Mouse (Mus musculus): Measurements from ENCODE around the gene Hoxa5. TPM values are rescaled to one million over a fixed set of nuclear protein-coding genes. Genes with fewer than 3 reads are reported as not detected.

The Hoxa5 gene
- total and polyA plus RNA-seq, 3 experiments: 0.83 to 4.1 (median 1.5) TPM

DNA sequence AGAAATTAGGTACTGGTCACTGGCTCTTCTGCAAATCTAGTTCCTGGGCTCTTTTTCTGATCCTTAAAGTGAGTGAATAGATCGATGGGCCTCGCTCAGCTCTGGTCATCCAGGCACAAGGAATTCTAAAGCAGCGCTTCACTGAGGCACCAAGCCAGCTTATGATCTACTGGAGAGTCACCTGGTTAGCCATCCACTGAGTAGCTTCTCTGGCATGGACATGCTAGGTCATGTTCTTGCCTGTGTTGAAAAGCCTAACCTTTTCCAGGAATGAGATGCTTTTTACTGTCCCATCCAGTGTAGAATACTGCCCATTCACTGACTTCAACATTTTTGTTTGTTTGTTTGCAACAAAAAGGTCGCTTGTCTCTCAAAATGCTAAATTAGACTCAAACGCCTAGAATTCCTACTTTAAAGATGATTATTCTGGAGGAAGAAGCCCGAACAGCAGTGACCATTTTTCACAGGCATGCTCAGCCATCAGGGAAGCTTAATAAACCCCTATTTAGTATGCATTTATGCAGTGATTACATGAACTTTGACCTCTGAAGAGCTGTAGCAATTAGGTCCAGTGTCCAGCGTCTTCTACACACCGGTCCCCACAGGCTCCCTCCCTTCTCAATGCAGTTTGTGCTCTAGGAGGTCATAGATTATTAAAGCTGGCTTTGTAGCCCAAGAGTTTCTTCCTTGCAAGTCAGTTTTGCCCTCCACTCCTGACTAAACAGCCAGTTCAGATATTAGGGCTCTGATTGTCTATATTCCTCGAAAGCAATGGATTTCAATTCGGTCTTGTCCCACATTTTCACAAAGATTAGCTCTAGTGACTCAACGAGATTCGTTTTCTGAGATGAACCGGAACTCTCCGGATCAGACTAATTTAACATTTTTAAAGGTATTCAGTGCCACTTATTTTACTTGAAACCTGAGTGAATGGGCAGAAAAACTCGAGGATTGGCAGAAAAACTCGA is 51.9 kb downstream of the Hoxa5 start:
- Histone ChIP-seq H3K4me1 (ENCODE audit: control insufficient read depth in 1 of 2, insufficient read depth in 2 of 2) (peaks cover 2 to 3% of the 10 kb centered on the region in 2 experiments; a peak in 2 of 4 replicates), H3K4me3 (replicated peaks in 1 of 3; ENCODE audit: low read depth in 2 of 3, low read length in 2 of 3, poor library complexity in 1 of 3) (no peak overlapping the region), H3K36me3 (replicated peaks in 1 of 2; ENCODE audit: control insufficient read depth in 1 of 2, insufficient read depth in 1 of 2, low read length in 1 of 2) (peaks cover 0 to 10% of the 10 kb centered on the region in 2 experiments), H3K9me3 (replicated peaks; ENCODE audit: low read length) (no peaks in the 10 kb centered on the region), H3K79me2 (replicated peaks; ENCODE audit: control insufficient read depth, extremely low read depth, insufficient read depth, poor library complexity, severe bottlenecking) (no peaks in the 10 kb centered on the region), H3K27ac (ENCODE audit: insufficient read depth, low read depth) (no peak overlapping the region), H3K4me2 (ENCODE audit: insufficient read depth, low read depth, poor library complexity, severe bottlenecking) (no peak overlapping the region), H3K27me3 (replicated peaks) (no peaks in the 10 kb centered on the region), H3K9ac (ENCODE audit: insufficient read depth, low read depth) (no peak overlapping the region)
- no peak for DNase-seq (ENCODE audit: extremely low read depth)
- in situ Hi-C loops (cut with MboI; ENCODE audit: low pct_ligation_motif_present, low pct_unique_long_range_greater_than_20kb, low sequenced_read_pairs) (no loop called here), dilution Hi-C loops (cut with MboI; ENCODE audit: extremely low pct_ligation_motif_present, extremely low pct_unique_long_range_greater_than_20kb, low sequenced_read_pairs) (no loop called here)
- TF ChIP-seq MXI1 (IDR thresholded peaks at IDR 0.05; ENCODE audit: low read depth, low read length): no peak
- TF ChIP-seq RCOR1 (conservative IDR thresholded peaks at IDR 0.05; ENCODE audit: low read depth, low read length): no peak
- no peak for TF ChIP-seq CHD1 (IDR thresholded peaks at IDR 0.05; ENCODE audit: low read depth, low read length)
- no peak for TF ChIP-seq USF2 (conservative IDR thresholded peaks at IDR 0.05; ENCODE audit: low read depth, low read length)
- TF ChIP-seq TCF12 (IDR thresholded peaks at IDR 0.05; ENCODE audit: low read depth, low read length): no peak
- TF ChIP-seq NELFE (IDR thresholded peaks at IDR 0.05; ENCODE audit: low read depth, low read length): no peak
- no peak for TF ChIP-seq ZC3H11A (IDR thresholded peaks at IDR 0.05; ENCODE audit: low read depth, low read length)
- no peak for TF ChIP-seq POLR2AphosphoS2 (IDR thresholded peaks at IDR 0.05; ENCODE audit: low read depth, low read length)
- TF ChIP-seq JUN (IDR thresholded peaks at IDR 0.05; ENCODE audit: insufficient read depth, low read depth, low read length): no peak
- TF ChIP-seq E2F4 (IDR thresholded peaks at IDR 0.05; ENCODE audit: insufficient replicate concordance, low read depth, low read length): no peak
- TF ChIP-seq MAX (IDR thresholded peaks at IDR 0.05; ENCODE audit: low read length): no peak
- no peak for TF ChIP-seq MEF2A (IDR thresholded peaks at IDR 0.05; ENCODE audit: borderline replicate concordance, low read depth, low read length)
- TF ChIP-seq USF1 (IDR thresholded peaks at IDR 0.05; ENCODE audit: low read depth, low read length): no peak
- TF ChIP-seq MAFK (IDR thresholded peaks at IDR 0.05; ENCODE audit: insufficient replicate concordance, low read length): no peak

Other genes with a start within 250 kb of the Hoxa5 start
- 25.8 and 30.2 TPM in 2 replicates for gene Skap2, start 192.0 kb downstream of the Hoxa5 start, total RNA-seq (2012; rRNA removed)
- gene Skap2, start 192.0 kb downstream of the Hoxa5 start, total RNA-seq (2014; rRNA removed): 51.9 and 61.0 TPM in 2 replicates
- gene Skap2, start 192.0 kb downstream of the Hoxa5 start, polyA plus RNA-seq (2012; ENCODE audit: insufficient read length, low read depth): 76.1 and 85.9 TPM in 2 replicates
- gene Hoxa1, start 46.3 kb downstream of the Hoxa5 start, total RNA-seq (2012; rRNA removed): 1.4 and 1.9 TPM in 2 replicates
- gene Hoxa1, start 46.3 kb downstream of the Hoxa5 start, total RNA-seq (2014; rRNA removed): 3.7 and 4.6 TPM in 2 replicates
- gene Hoxa1, start 46.3 kb downstream of the Hoxa5 start, polyA plus RNA-seq (2012; ENCODE audit: insufficient read length, low read depth): 2.5 and 3.2 TPM in 2 replicates
- not detected in 2 replicates for gene Hoxa2, start 39.8 kb downstream of the Hoxa5 start, total RNA-seq (2012; rRNA removed)
- gene Hoxa2, start 39.8 kb downstream of the Hoxa5 start, total RNA-seq (2014; rRNA removed): 0.12 TPM in 1 of 2 replicates, not detected in the other
- 0.26 and 0.45 TPM in 2 replicates for gene Hoxa2, start 39.8 kb downstream of the Hoxa5 start, polyA plus RNA-seq (2012; ENCODE audit: insufficient read length, low read depth)
- not detected in 2 replicates for gene 5730596B20Rik, start 27.1 kb downstream of the Hoxa5 start, total RNA-seq (2012; rRNA removed)
- not detected in 2 replicates for gene 5730596B20Rik, start 27.1 kb downstream of the Hoxa5 start, total RNA-seq (2014; rRNA removed)
- 0.07 TPM in 1 of 2 replicates, not detected in the other for gene 5730596B20Rik, start 27.1 kb downstream of the Hoxa5 start, polyA plus RNA-seq (2012; ENCODE audit: insufficient read length, low read depth)
- gene Hoxa4, start 12.8 kb downstream of the Hoxa5 start, total RNA-seq (2012; rRNA removed): not detected in 2 replicates
- gene Hoxa4, start 12.8 kb downstream of the Hoxa5 start, total RNA-seq (2014; rRNA removed): not detected in 2 replicates
- gene Hoxa4, start 12.8 kb downstream of the Hoxa5 start, polyA plus RNA-seq (2012; ENCODE audit: insufficient read length, low read depth): 0.19 TPM in 1 of 2 replicates, not detected in the other
- gene Hoxa6, start 4.1 kb upstream of the Hoxa5 start, total RNA-seq (2012; rRNA removed): 1.2 and 2.2 TPM in 2 replicates
- gene Hoxa6, start 4.1 kb upstream of the Hoxa5 start, total RNA-seq (2014; rRNA removed): 0.58 and 1.1 TPM in 2 replicates
- 1.6 and 2.1 TPM in 2 replicates for gene Hoxa6, start 4.1 kb upstream of the Hoxa5 start, polyA plus RNA-seq (2012; ENCODE audit: insufficient read length, low read depth)
- gene Hoxa3, start 8.7 kb upstream of the Hoxa5 start, total RNA-seq (2012; rRNA removed): 0.25 and 0.38 TPM in 2 replicates
- 0.08 TPM in 1 of 2 replicates, not detected in the other for gene Hoxa3, start 8.7 kb upstream of the Hoxa5 start, total RNA-seq (2014; rRNA removed)
- 0.34 and 0.37 TPM in 2 replicates for gene Hoxa3, start 8.7 kb upstream of the Hoxa5 start, polyA plus RNA-seq (2012; ENCODE audit: insufficient read length, low read depth)
- not detected in 2 replicates for gene Gm28308, start 8.8 kb upstream of the Hoxa5 start, total RNA-seq (2012; rRNA removed)
- gene Gm28308, start 8.8 kb upstream of the Hoxa5 start, total RNA-seq (2014; rRNA removed): not detected in 2 replicates
- not detected in 2 replicates for gene Gm28308, start 8.8 kb upstream of the Hoxa5 start, polyA plus RNA-seq (2012; ENCODE audit: insufficient read length, low read depth)
- gene Hoxa7, start 17.3 kb upstream of the Hoxa5 start, total RNA-seq (2012; rRNA removed): 0.71 and 1.1 TPM in 2 replicates
- gene Hoxa7, start 17.3 kb upstream of the Hoxa5 start, total RNA-seq (2014; rRNA removed): 0.85 and 1.0 TPM in 2 replicates
- 1.4 TPM in 2 replicates for gene Hoxa7, start 17.3 kb upstream of the Hoxa5 start, polyA plus RNA-seq (2012; ENCODE audit: insufficient read length, low read depth)
- 0.30 and 0.50 TPM in 2 replicates for gene Hoxa9, start 26.5 kb upstream of the Hoxa5 start, total RNA-seq (2012; rRNA removed)
- 0.30 and 0.32 TPM in 2 replicates for gene Hoxa9, start 26.5 kb upstream of the Hoxa5 start, total RNA-seq (2014; rRNA removed)
- 0.47 and 0.97 TPM in 2 replicates for gene Hoxa9, start 26.5 kb upstream of the Hoxa5 start, polyA plus RNA-seq (2012; ENCODE audit: insufficient read length, low read depth)
- gene Hoxa10, start 36.3 kb upstream of the Hoxa5 start, total RNA-seq (2012; rRNA removed): 5.2 and 5.7 TPM in 2 replicates
- gene Hoxa10, start 36.3 kb upstream of the Hoxa5 start, total RNA-seq (2014; rRNA removed): 14.3 and 14.6 TPM in 2 replicates
- 14.3 and 14.5 TPM in 2 replicates for gene Hoxa10, start 36.3 kb upstream of the Hoxa5 start, polyA plus RNA-seq (2012; ENCODE audit: insufficient read length, low read depth)
- gene Hoxa11, start 41.2 kb upstream of the Hoxa5 start, total RNA-seq (2012; rRNA removed): not detected in 2 replicates
- not detected in 2 replicates for gene Hoxa11, start 41.2 kb upstream of the Hoxa5 start, total RNA-seq (2014; rRNA removed)
- gene Hoxa11, start 41.2 kb upstream of the Hoxa5 start, polyA plus RNA-seq (2012; ENCODE audit: insufficient read length, low read depth): not detected in 2 replicates
- not detected in 2 replicates for gene Hoxa13, start 56.3 kb upstream of the Hoxa5 start, total RNA-seq (2012; rRNA removed)
- gene Hoxa13, start 56.3 kb upstream of the Hoxa5 start, total RNA-seq (2014; rRNA removed): 0.11 and 0.17 TPM in 2 replicates
- 0.10 TPM in 1 of 2 replicates, not detected in the other for gene Hoxa13, start 56.3 kb upstream of the Hoxa5 start, polyA plus RNA-seq (2012; ENCODE audit: insufficient read length, low read depth)
- gene Evx1, start 108.9 kb upstream of the Hoxa5 start, total RNA-seq (2012; rRNA removed): not detected in 2 replicates
- not detected in 2 replicates for gene Evx1, start 108.9 kb upstream of the Hoxa5 start, total RNA-seq (2014; rRNA removed)
- gene Evx1, start 108.9 kb upstream of the Hoxa5 start, polyA plus RNA-seq (2012; ENCODE audit: insufficient read length, low read depth): not detected in 2 replicates